Mouse (Mus musculus): ENCODE measurements at regions not wholly inside any gene's neighbourhood (a gene's known extent, or its start where the extent isn't known, plus 50 kb on each side); places are given as distances from the start of the nearest gene placed in this dataset.
A peak's percentile ranks its signal among the peaks of the same experiment; 100 is the strongest.

- DNase-seq: peak; percentile 55 to 72
These were observed 161.1 kb downstream of the March11 start for GRCm38 (mm10) chr15:26469901-26470383.

DNA sequence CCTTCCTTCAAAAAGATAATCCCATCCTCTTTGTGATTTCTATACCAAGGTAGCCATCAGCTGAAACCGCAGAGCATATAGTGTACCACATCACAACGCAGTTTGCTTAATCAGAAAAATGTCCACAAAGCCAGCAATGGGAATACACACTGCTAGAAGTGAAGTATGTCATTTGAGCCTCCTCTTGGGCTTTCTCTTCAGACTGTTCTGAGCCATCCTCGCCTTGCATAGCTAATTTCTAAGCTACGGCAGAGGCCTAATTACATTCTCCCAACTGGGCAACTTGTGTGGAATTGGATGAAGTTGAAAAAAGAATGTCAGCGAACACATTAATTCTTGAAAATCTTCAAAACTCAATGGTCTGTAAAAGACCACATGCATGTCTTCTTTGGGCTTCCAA, 178.5 kb downstream of the March11 start:
- no peak for DNase-seq

All from cerebellum, postnatal 14 days (tissue).